Mouse (Mus musculus) CH12.LX (cell line): Measurements from ENCODE around the gene Ppp2r3a. TPM values are rescaled to one million over a fixed set of nuclear protein-coding genes. Genes with fewer than 3 reads are reported as not detected.
A peak's percentile ranks its signal among the peaks of the same experiment; 100 is the strongest.

Experiments
- DNase-seq: peaks from one replicate; pipeline ENCODE4 v3.0.0-alpha.2; 2013; ENCODE audit errors: extremely low read depth
- H3K27ac ChIP-seq: 2 replicates; pipeline ENCODE4 v1.5.1; 2012; ENCODE audit warnings: low read depth, mild to moderate bottlenecking, control low read depth, moderate library complexity; ENCODE audit not compliant: insufficient read depth
- H3K27me3 ChIP-seq: replicated peaks from 2 replicates; pipeline ENCODE3; 2012; ENCODE audit warnings: inconsistent platforms
- H3K36me3 ChIP-seq, 2 experiments: replicated peaks in 1 of 2; 2 replicates each; pipeline versions ENCODE3 to v1.6.1; 2012; ENCODE audit warnings: inconsistent platforms in 1 of 2, low read length in 1 of 2, mild to moderate bottlenecking in 1 of 2, mixed read lengths in 1 of 2, moderate library complexity in 1 of 2; ENCODE audit not compliant: control insufficient read depth in 1 of 2, insufficient read depth in 1 of 2
- H3K4me1 ChIP-seq, 2 experiments: 2 replicates each; pipeline ENCODE4 v1.6.1; 2012; ENCODE audit warnings: inconsistent platforms in 1 of 2, moderate library complexity in 1 of 2; ENCODE audit not compliant: insufficient read depth in 2 of 2, control insufficient read depth in 1 of 2
- H3K4me2 ChIP-seq: 2 replicates; pipeline ENCODE4 v1.6.1; 2012; ENCODE audit warnings: low read depth, mild to moderate bottlenecking, control low read depth; ENCODE audit not compliant: poor library complexity, insufficient read depth, severe bottlenecking
- H3K4me3 ChIP-seq, 3 experiments: fragments of 150-350 bp in 1 of 3; sonication (generic) in 1 of 3; replicated peaks in 1 of 3; 2 replicates each; pipeline versions ENCODE3 to v1.5.1; 2011 to 2012; ENCODE audit warnings: low read depth in 2 of 3, low read length in 2 of 3, mild to moderate bottlenecking in 2 of 3, moderate library complexity in 2 of 3, control low read depth in 1 of 3, improper control_type of control experiment in 1 of 3, inconsistent platforms in 1 of 3, mixed read lengths in 1 of 3; ENCODE audit not compliant: poor library complexity in 1 of 3
- H3K79me2 ChIP-seq: replicated peaks from 2 replicates; pipeline ENCODE4 v1.6.1; 2012; ENCODE audit warnings: mild to moderate bottlenecking, moderate library complexity; ENCODE audit not compliant: control insufficient read depth, poor library complexity, insufficient read depth, severe bottlenecking; ENCODE audit errors: extremely low read depth
- H3K9ac ChIP-seq: 2 replicates; pipeline ENCODE4 v1.6.1; 2012; ENCODE audit warnings: low read depth, mild to moderate bottlenecking, control low read depth, moderate library complexity; ENCODE audit not compliant: insufficient read depth
- H3K9me3 ChIP-seq: replicated peaks from 2 replicates; pipeline ENCODE3; 2012; ENCODE audit warnings: low read length, inconsistent platforms, mixed read lengths
- BHLHE40 ChIP-seq: IDR thresholded peaks from 2 replicates; pipeline ENCODE4 v1.6.1; 2011; ENCODE audit warnings: mild to moderate bottlenecking, low read depth, low read length, improper control_type of control experiment
- E2F4 ChIP-seq: IDR thresholded peaks from 2 replicates; pipeline ENCODE4 v1.6.1; 2011; ENCODE audit warnings: low read depth, low read length, improper control_type of control experiment; ENCODE audit not compliant: insufficient replicate concordance
- EP300 ChIP-seq: IDR thresholded peaks from 2 replicates; pipeline ENCODE4 v1.6.1; 2011; ENCODE audit warnings: low read length, improper control_type of control experiment
- GABPA ChIP-seq: IDR thresholded peaks from 2 replicates; pipeline ENCODE4 v1.6.1; 2012; ENCODE audit warnings: low read depth, low read length, improper control_type of control experiment, inconsistent platforms; ENCODE audit not compliant: insufficient replicate concordance
- JUN ChIP-seq: IDR thresholded peaks from 2 replicates; pipeline ENCODE4 v1.6.1; 2011; ENCODE audit warnings: low read depth, mild to moderate bottlenecking, low read length, improper control_type of control experiment, moderate library complexity; ENCODE audit not compliant: insufficient read depth
- JUND ChIP-seq: conservative IDR thresholded peaks from 2 replicates; pipeline ENCODE4 v1.6.1; 2011; ENCODE audit warnings: low read depth, low read length, improper control_type of control experiment
- POLR2A ChIP-seq: IDR thresholded peaks from 2 replicates; pipeline ENCODE4 v1.6.1; 2011; ENCODE audit warnings: low read depth, mild to moderate bottlenecking, improper control_type of control experiment, low read length
- RAD21 ChIP-seq: IDR thresholded peaks from 2 replicates; pipeline ENCODE4 v1.6.1; 2011; ENCODE audit warnings: low read depth, mild to moderate bottlenecking, low read length, improper control_type of control experiment, moderate library complexity
- RCOR1 ChIP-seq: conservative IDR thresholded peaks from 2 replicates; pipeline ENCODE4 v1.6.1; 2012; ENCODE audit warnings: low read depth, mild to moderate bottlenecking, inconsistent platforms, low read length, improper control_type of control experiment
- SIN3A ChIP-seq: IDR thresholded peaks from 2 replicates; pipeline ENCODE4 v1.6.1; 2012; ENCODE audit warnings: low read length, improper control_type of control experiment, inconsistent platforms
- SMC3 ChIP-seq: IDR thresholded peaks from 2 replicates; pipeline ENCODE4 v1.6.1; 2011; ENCODE audit warnings: low read depth, low read length, improper control_type of control experiment
- TCF12 ChIP-seq: IDR thresholded peaks from 2 replicates; pipeline ENCODE4 v1.6.1; 2014; ENCODE audit warnings: low read depth, mild to moderate bottlenecking, inconsistent platforms, low read length, improper control_type of control experiment
- ZKSCAN1 ChIP-seq: IDR thresholded peaks from 2 replicates; pipeline ENCODE4 v1.6.1; 2012; ENCODE audit warnings: low read depth, inconsistent platforms, low read length, improper control_type of control experiment, borderline replicate concordance
- ZMIZ1 ChIP-seq: IDR thresholded peaks from 2 replicates; pipeline ENCODE4 v1.6.1; 2012; ENCODE audit warnings: low read depth, mild to moderate bottlenecking, inconsistent platforms, low read length, improper control_type of control experiment
- dilution Hi-C: fragments of 300-500 bp; cut with MboI; formaldehyde crosslinking; loops from 2 replicates; pipeline ENCODE4 v1.14.3; 2020; ENCODE audit warnings: low sequenced_read_pairs; ENCODE audit not compliant: extremely low pct_unique_long_range_greater_than_20kb, extremely low pct_ligation_motif_present
- in situ Hi-C: fragments of 300-500 bp; cut with MboI; formaldehyde crosslinking; loops from 3 replicates; pipeline ENCODE4 v1.14.3; 2019; ENCODE audit warnings: low sequenced_read_pairs, low pct_ligation_motif_present, low pct_unique_long_range_greater_than_20kb, mixed read lengths
- polyA plus RNA-seq: library from polyadenylated mRNA; unstranded; fragments of >175 nt; gene quantifications from 2 replicates; pipeline ENCODE4 v1.2.1, GENCODE M21; 2012; ENCODE audit warnings: low read depth; ENCODE audit not compliant: insufficient read length
- total RNA-seq, 2 experiments: library from RNA; depleted of rRNA; stranded (reverse); fragments of 300-350 nt in 1 of 2; fragments of >200 nt in 1 of 2; gene quantifications; 2 replicates each; pipeline ENCODE4 v1.2.3; 2012 to 2014

The Ppp2r3a gene
- total and polyA plus RNA-seq, 3 experiments = 1.2 to 2.1 (median 1.8) TPM

- H3K27ac ChIP-seq = no peak overlapping the region
- DNase-seq = no peak
- peaks cover 8 to 24% of the 10 kb centered on the region in 2 experiments for H3K36me3 ChIP-seq
- in situ Hi-C loops = no loop called here
- no peaks in the 10 kb centered on the region for H3K27me3 ChIP-seq
- no peaks in the 10 kb centered on the region for H3K9me3 ChIP-seq
- dilution Hi-C loops = no loop called here
- no peak overlapping the region for H3K9ac ChIP-seq
- no peak overlapping the region for H3K4me2 ChIP-seq
- peaks cover 3% of the 10 kb centered on the region; the same call in 1 of the 2 replicates for H3K79me2 ChIP-seq
- H3K4me1 ChIP-seq = no peaks in the 10 kb centered on the region
- no peak for TF ChIP-seq SMC3
- no peak for TF ChIP-seq ZMIZ1
- TF ChIP-seq SIN3A = no peak
- TF ChIP-seq RAD21 = no peak
- TF ChIP-seq E2F4 = no peak
- no peak for TF ChIP-seq ZKSCAN1
- TF ChIP-seq JUND = no peak
- H3K4me3 ChIP-seq = no peak overlapping the region
These were observed 144.2 kb downstream of the Ppp2r3a start for GRCm38 (mm10) chr9:101107386-101107785.

- H3K9ac ChIP-seq = no peak overlapping the region
- no peaks in the 10 kb centered on the region for H3K27me3 ChIP-seq
- H3K79me2 ChIP-seq = peaks cover 15% of the 10 kb centered on the region
- no peak overlapping the region for H3K4me2 ChIP-seq
- H3K9me3 ChIP-seq = no peaks in the 10 kb centered on the region
- peaks cover 20 to 40% of the 10 kb centered on the region in 2 experiments for H3K36me3 ChIP-seq
- no peak overlapping the region for H3K4me3 ChIP-seq
- TF ChIP-seq POLR2A (0 out of 2 replicates have a peak, but pooled peaks have one; percentile 29), TCF12 (no peak), GABPA (no peak), RCOR1 (no peak), JUN (no peak), RAD21 (no peak)
- TF ChIP-seq, all 38 proteins: peak for 1
- in situ Hi-C loops = no loop called here
- dilution Hi-C loops = no loop called here
- no peak for DNase-seq
- Histone ChIP-seq H3K4me1 (no peaks in the 10 kb centered on the region), H3K27ac (no peak overlapping the region)
These were observed 145.9 kb downstream of the Ppp2r3a start for GRCm38 (mm10) chr9:101105735-101106134.

DNA sequence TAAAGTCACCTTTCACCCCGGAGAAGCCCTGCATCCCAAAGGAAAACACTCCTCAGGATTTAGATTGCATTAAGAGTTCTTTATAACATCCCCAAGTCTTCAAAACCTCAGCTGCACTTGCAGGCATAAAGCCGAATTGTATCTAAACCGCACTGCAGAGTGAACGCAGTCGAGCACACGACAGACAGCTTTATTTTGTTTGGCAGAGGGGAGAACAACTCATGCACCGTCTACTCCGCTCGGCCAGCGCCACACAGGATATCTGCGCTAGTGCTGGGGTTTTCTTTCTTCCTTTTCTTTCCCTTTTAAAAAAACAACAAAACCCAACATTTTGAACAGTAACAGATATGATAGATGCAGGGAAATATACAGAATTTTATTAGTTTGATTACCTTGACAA lies 146.7 kb downstream of the Ppp2r3a start:
- in situ Hi-C loops = no loop called here
- TF ChIP-seq BHLHE40 = no peak
- TF ChIP-seq EP300 = no peak
- dilution Hi-C loops = no loop called here
- Histone ChIP-seq H3K79me2 (peaks cover 21% of the 10 kb centered on the region), H3K4me1 (no peaks in the 10 kb centered on the region), H3K27ac (no peak overlapping the region), H3K27me3 (no peaks in the 10 kb centered on the region), H3K4me3 (no peak overlapping the region), H3K9ac (no peak overlapping the region), H3K4me2 (no peak overlapping the region), H3K9me3 (no peaks in the 10 kb centered on the region), H3K36me3 (peaks cover 24 to 45% of the 10 kb centered on the region in 2 experiments)
- DNase-seq = no peak
